Mouse (Mus musculus) spleen, postnatal 14 days (tissue): ENCODE measurements at regions not wholly inside any gene's neighbourhood (a gene's known extent, or its start where the extent isn't known, plus 50 kb on each side); places are given as distances from the start of the nearest gene placed in this dataset.

Experiments used
- DNase-seq, 2 experiments: peaks; one replicate each; pipeline ENCODE4 v3.0.0; 2021 to 2022; ENCODE audit warnings: low spot score in 2 of 2

GRCm38 (mm10) chr10:19412926-19413325 is 56.6 kb downstream of the Olig3 start:
- DNase-seq = no peak

DNA sequence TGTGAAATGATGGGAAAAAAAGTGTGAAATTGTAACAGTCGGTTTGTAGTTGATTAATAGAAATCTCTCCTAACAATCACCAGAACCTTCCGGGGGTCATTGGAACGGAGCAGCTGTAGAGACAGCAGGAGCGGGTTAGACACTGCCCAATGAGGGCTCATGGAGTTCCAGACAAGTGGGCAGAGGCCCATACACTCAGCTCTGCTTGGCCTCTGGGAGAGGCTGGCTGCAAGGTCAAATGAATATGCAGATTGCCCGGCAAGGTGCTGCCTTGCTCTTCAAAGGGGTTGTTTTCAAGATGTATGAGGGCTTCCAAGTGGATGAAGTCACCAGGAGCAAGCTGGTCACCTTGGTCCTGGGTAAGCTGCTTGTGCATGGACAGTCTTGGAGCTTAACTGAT is 57.6 kb downstream of the Olig3 start:
- no peak for DNase-seq

DNA sequence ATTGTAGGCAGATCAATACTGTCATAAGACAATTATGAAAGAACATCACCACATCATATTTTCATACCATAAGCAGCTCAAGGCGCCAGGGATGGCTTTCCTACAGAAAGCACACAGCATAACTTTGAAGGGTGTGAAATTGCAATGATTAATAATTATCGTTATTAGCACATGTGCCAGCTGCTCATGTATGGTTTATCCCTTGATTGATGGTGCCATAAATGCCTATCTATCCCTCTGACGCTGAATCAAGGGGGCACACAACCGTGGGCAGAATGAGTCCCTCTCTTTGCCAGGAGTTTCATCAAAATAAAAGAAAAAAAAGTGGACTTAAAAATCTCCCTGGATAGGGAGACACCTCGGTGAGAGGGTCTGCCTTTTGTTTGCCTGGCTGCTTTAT is 58.5 kb downstream of the Olig3 start:
- DNase-seq = no peak

DNA sequence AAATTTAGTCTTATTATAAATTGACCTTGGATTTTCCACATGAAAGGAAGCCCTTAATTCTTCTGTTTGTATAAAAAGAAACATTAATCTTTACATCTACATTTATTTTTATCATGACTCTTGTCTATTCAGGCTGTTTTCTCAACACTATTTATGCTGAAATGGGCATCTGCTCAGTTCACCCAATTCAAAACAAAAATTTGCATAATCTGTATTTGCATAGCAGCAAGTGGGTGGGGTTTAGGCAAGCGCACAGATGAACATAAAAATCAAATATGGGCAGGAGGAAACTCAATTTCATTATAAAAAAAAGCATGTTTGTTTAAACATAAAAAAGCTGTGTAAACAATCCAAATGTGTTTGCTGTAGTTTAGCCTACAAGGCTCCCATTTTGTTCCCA is 67.7 kb downstream of the Olig3 start:
- DNase-seq = no peak

GRCm38 (mm10) chr10:19424961-19425360 is 68.6 kb downstream of the Olig3 start:
- DNase-seq = no peak

- DNase-seq = no peak
These were observed 70.5 kb downstream of the Olig3 start for GRCm38 (mm10) chr10:19426835-19427234.

- no peak for DNase-seq
These were observed 76.2 kb downstream of the Olig3 start for GRCm38 (mm10) chr10:19432515-19432914.

DNA sequence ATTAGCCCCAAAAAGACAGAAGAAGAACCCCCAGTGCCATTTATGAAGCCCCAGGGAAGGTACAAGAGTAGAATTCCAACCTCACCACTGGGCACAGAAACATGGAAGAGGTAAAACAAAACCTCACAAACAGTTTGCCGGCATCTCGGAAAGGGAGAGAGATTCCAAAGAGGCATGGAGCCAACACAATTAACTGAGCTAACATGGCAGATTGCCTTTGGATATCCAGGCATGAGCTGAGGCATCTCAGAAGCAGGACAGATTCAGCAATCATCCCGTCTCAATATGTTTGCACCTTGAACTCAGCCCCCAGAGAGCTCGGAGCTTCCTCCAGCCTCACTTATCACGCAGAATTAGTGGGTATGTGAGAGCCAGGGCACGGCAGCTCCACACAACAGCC is 78.3 kb downstream of the Olig3 start:
- no peak for DNase-seq

DNA sequence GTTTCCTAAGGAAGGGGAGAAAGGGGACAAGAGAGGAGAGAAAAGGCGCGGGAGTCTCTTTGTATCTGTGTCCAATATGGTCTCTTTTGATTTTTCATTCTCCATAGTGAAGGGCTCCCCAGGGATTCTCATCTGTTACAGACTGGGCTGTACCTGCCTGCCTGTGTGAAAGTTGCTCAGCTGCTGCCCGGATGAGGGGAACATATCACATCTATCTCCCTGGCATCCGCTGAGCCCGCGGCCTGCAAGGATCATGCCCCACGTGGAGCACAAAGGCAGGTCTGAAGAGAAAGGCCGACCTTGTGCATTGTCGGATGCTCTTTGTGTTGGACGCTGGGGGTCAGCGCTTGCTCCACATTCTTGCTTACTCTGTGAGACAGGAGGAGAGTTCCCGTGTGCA is 85.5 kb downstream of the Olig3 start:
- no peak for DNase-seq

DNA sequence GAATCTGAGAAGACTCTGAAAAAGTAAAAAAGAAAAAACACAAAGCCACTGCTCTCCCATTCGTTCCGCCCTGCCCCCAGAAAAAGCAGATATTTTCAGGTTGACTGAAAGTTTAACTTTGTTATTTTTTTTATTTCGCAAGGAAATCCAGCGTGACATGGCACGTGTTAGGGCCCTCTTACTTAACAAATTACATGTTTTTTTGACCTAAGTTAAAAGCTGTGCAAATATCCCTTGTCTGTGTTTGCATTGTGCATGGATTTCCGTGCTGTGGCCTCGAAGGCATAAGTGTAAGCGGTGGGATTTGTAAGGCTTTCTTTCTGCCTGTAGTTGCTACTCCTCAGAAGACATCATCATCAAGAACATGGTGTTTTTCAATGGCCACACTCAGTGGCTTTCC is 87.2 kb downstream of the Olig3 start:
- DNase-seq = no peak

DNA sequence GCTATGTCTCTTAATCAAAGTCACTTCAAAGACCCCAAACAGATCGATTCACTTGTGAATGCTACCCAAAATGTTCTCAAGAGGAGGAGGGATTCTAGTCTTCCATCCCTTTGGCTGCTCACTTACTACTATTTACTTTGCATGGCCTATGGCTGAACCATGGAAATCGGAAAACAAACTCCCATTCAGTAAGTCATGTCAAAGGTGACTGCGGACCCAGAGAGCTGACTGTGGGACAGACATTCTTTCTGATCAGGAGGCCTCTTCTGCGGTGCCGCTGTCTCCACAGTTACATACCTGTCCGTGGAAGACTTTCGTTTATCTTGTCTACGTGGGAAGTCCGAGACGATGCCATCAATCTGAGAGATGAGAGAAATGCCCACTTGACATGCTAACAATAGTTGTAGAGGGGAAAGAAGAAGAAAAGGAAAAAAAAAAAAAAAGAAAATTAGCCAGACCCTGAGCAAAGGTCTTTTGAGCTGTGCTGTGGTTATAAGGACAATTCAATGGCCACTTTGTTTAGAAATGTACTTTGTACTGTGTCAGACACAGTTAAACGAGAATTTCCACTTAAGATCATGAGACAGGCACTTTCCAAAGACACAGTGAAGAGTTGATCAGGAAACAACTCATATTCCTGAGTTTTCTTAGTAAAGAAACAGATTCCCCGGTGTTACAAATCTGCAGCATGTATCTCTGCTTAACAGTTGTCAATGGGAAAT is 92.7 kb downstream of the Olig3 start:
- no peak for DNase-seq

GRCm38 (mm10) chr10:19459053-19459452 is 102.7 kb downstream of the Olig3 start:
- DNase-seq = no peak

- no peak for DNase-seq
These were observed 103.4 kb downstream of the Olig3 start for GRCm38 (mm10) chr10:19459709-19460108.

- DNase-seq = no peak
These were observed 103.8 kb downstream of the Olig3 start for GRCm38 (mm10) chr10:19460164-19460563.

DNA sequence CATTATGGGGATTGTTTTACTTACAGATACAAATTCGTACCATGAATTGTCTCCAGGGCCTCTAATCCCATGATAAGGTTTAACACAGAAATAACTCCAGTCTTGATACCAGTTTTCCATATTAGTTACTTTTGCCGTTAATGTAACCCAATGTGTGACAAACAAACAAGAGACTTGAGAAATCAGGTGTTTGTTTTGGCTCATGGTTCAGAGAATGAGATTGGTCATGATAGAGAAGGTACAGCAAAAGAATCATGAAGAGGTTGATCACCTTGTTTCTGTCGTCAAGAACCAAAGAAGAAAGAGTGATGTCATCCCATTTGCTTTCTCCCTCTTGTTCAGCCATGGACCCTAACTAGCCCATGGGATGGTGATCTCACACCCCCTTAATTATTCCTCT is 107.5 kb downstream of the Olig3 start:
- no peak for DNase-seq

DNA sequence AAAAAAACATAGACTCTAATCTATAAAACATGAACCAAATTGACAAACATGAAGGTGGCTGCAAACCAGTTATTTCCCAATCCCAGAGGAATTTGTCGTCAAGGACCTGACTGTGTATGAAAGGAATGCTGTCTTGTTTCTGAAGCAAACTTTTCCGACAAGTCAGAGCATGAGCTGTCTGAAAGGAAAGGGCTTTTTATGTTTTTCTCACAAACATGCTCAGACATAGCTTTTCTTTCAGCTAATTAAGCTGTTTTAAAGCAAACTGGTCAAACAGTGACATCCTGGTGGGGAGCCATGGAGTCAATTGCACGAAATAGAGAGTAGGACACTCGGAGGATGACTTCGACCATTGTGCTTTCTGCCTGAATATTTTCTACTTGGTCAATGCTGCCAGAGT is 108.2 kb downstream of the Olig3 start:
- DNase-seq = no peak

GRCm38 (mm10) chr10:19471349-19472040 is 115.2 kb downstream of the Olig3 start:
- no peak for DNase-seq

DNA sequence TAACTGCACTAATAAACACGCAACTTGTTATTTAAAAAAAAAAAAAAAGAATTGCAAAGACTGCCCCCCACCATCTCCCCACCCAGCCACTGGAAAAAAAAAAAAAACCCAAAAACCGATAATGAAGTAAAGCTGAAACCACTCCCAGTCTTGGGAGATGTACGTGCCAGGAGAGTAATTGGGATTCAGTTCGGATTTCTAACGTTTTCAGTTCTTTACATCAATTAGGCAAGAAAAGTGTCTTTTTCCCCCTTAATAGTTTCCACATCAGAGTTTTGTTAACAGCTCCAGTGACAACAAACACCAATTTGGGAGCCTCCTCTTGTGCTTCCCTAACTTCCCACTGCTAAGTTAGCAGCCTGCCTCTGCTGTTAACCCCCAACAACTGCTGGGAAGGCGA is 115.7 kb downstream of the Olig3 start:
- no peak for DNase-seq

GRCm38 (mm10) chr10:19472949-19473535 is 116.7 kb downstream of the Olig3 start:
- no peak for DNase-seq

DNA sequence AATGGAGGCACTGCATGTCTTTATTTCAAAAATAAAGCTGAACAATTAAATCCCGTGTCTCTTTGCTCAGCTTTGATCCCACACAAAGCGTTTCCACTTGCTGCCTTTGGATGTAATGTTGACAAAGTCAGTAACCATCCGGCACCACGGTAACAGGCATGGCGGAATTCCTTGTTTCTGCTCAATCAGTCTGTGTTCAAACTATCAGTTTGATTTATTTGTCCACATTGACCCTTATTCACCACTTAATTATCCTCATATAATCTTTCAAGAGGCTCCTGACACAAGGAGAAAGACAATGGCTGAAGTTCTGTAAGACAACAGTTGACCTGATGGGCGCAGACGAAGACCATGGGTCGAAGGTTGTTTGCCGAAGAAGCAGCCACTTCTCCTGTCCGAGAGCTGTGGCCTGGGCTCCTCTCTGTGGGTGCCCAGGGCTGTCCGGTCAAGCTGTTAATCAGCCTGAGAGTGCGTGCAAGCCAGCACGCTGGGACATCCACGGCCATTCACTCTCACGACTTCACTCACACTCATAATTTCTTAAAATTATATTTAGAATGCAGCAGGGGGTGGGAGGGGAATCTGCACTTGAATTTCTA is 106.1 kb upstream of the Ifngr1 start:
- no peak for DNase-seq

GRCm38 (mm10) chr10:19490500-19490899 is 101.2 kb upstream of the Ifngr1 start:
- DNase-seq = no peak

DNA sequence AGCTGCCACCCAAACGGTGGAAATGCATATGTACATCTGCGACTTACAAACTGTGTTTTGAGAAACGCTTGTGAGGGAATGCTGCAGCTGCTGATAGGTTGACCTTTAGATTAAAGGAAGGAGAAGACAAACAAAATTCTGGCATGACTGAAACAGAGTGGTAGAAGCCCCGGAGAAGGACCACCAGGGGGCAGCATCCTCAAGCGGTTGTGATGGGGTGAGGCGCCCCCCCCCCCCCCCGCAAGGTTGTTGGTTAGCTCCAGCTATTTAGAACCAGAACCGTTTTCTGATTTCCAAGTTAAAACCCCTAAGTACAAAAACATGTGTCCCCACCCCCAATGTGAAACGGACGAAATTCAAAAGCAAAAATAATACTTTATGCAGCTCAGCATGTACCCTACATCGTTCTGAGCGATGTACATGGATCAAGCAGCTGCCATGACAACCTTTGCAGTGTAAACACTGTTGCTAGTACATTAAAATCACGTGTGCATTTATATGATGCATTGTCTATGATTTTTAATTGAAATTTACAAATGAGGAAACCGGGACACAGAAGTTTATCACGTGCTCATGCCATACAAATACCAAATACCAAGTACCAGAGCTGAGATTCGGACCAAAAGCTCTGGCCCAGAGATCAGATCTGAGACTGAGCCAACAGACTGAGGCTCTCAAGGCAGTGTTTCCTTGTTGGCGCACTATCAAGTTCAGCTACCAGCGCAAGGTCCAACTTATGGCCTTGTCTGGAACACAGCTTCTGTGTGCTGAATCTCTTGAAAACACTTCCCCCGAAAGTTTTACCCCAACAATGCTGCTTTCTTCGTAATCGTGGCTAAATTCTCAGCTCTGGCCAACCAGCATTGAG is 100.0 kb upstream of the Ifngr1 start:
- peak; percentile 46 to 69 for DNase-seq
